Mouse (Mus musculus): ENCODE data around the gene Pcgf1. TPM values are rescaled to one million over a fixed set of nuclear protein-coding genes. Genes with fewer than 3 reads are reported as not detected.

Gene Pcgf1
- total RNA-seq, 2 experiments from 2014 or later: 36.4 to 39.3 TPM

GRCm38 (mm10) chr6:83098411-83098810 lies 20.7 kb downstream of the Pcgf1 start:
- peak in 1 of 2 experiments; percentile 43 for DNase-seq (ENCODE audit: low spot score in 2 of 2)

DNA sequence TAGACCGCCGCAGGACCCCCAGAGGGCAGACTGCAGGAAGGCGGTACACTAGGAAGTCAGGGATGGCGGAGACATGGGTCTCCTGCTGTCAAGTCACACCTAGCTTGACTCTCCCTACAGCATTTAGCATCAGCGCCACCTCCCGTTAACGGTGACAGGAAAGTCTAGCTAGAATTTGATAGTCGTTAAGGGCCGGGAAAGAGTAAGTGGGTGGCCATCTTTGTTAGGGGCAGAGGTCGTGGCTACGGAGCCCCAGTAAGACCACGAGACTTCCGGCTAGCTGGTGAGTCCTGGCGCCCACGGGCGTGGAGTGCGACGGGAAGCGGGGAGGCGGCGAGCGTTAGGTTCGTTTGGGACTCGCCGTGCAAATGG lies 23.6 kb downstream of the Pcgf1 start, which contains the start of the genes Ccdc142 and Gm42688:
Gene Ccdc142, plus strand, starts transcription at position 286 of the 372 bp plus-strand sequence.
Gene Gm42688, plus strand, starts transcription at position 302 of the 372 bp plus-strand sequence.
- DNase-seq (ENCODE audit: low spot score in 2 of 2): peak; percentile 81

- DNase-seq (ENCODE audit: low spot score in 2 of 2): peak; percentile 66
Observed at GRCm38 (mm10) chr6:83101688-83102556, 24.3 kb downstream of the Pcgf1 start.

- DNase-seq (ENCODE audit: low spot score in 2 of 2): no peak
Observed at GRCm38 (mm10) chr6:83103130-83103650, 25.5 kb downstream of the Pcgf1 start.

GRCm38 (mm10) chr6:83104158-83104557 lies 26.5 kb downstream of the Pcgf1 start:
- no peak for DNase-seq (ENCODE audit: low spot score in 2 of 2)

DNA sequence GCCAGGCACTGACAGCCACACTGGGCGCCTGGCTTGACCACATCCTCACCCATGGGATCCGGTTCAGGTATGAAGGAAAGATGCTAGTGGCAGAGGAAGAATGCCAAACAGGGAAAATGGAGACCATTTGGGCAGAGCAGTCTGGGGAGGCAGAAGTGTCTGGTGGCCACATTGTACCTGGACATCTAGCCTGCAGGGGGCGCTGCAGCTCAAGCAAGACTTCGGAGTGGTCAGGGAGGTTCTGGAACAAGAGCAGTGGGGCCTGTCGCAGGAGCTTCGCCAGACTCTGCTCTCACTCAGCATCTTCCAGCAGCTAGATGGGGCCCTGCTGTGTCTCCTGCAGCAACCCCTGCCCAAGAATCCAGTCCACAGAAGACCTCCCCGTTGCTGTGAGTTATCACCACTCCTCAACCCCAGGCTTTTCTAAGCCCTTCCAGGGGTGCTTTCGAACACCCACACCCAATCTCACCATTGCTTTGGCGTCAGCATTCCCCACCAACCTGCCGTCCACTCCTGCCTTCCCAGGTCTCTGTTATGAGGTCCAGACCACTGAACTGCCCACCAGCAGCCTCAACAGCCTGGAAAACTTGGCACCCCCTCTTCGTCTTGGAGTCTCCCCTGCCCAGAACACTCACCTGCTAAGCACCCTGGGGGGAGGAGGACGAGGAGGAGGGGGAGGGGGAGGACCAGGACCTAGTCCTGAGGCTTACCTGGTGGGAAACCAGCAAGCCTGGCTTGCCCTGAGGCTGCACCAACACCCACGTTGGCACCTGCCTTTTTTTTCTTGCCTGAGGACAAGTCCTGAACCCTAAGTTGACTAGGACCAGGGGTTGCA lies 30.1 kb downstream of the Pcgf1 start:
- DNase-seq (ENCODE audit: low spot score in 2 of 2): peak; percentile 79 to 80

- peak; percentile 81 to 83 for DNase-seq (ENCODE audit: low spot score in 2 of 2)
Observed at GRCm38 (mm10) chr6:83108762-83109668, 31.3 kb downstream of the Pcgf1 start, which contains the start of gene Mrpl53. Gene Mrpl53, plus strand, starts transcription at chr6:83109040.

DNA sequence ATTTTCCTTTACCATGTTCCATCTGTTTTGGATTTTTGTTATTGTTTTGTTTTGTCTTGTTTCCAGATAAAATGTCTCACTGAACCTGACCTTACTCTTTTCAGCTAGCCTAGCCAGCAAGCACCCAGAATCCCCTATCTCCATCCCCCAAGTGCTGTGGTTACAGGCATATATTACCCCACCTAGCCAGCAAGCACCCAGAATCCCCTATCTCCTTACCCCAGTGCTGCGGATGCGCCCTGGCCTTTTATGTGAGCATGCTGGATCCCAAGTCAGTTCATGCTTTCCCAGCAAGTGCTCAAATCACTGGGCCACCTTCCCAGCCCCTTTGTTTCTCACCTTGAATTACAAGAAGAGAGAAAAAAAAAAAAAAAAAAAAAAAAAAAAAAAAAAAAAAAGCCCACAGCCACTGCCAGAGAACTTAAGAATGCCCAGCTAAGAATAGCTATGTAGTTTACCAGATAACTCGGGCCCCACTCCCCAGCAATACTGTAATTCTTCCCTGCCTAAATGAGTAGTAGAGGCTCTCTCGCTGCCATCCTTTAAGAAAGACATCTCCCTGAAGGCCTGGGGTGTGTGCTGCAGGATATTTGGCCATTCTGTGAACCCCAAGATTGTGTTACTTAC lies 34.0 kb downstream of the Pcgf1 start:
- DNase-seq (ENCODE audit: low spot score in 2 of 2): no peak

DNA sequence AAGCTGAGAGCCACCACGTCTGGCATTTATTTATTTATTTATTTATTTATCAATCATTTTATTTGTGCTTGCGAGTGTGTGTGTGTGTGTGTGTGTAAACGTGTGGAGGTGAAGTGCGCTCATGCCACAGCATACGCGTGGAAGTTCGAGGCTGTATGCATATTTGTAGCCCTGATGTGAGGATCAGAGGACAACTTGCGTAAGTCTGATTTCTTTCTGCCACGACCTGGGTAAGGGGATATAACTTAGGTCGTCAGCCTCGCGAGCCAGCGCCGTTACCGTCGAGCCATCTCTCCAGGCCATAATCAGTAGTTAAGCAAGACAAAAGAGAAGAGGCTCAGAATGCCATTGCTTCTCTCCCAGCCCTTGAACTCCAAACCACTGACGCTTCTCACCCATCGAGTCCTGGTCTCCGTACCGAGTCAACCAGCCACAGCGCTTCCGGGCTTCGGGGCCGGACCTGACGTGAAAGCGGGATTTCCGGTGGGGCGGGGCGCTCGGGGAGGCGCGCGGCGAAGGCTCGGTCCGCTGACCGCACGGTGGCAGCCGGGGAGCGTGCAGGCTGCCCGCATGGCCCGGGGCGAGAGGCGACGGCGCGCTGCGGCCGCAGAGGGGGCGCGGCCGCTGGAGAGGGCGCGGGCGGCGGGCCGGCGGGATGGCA lies 37.5 kb downstream of the Pcgf1 start, which contains the start of gene Mogs:
Gene Mogs, plus strand, starts transcription at position 486 of the 661 bp plus-strand sequence.
- DNase-seq (ENCODE audit: low spot score in 2 of 2): peak; percentile 94 to 96

GRCm38 (mm10) chr6:83115682-83116372 lies 38.2 kb downstream of the Pcgf1 start:
- no peak for DNase-seq (ENCODE audit: low spot score in 2 of 2)

GRCm38 (mm10) chr6:83116373-83117164 lies 38.9 kb downstream of the Pcgf1 start:
- no peak for DNase-seq (ENCODE audit: low spot score in 2 of 2)

GRCm38 (mm10) chr6:83117165-83117438 lies 39.4 kb downstream of the Pcgf1 start:
- no peak for DNase-seq (ENCODE audit: low spot score in 2 of 2)

DNA sequence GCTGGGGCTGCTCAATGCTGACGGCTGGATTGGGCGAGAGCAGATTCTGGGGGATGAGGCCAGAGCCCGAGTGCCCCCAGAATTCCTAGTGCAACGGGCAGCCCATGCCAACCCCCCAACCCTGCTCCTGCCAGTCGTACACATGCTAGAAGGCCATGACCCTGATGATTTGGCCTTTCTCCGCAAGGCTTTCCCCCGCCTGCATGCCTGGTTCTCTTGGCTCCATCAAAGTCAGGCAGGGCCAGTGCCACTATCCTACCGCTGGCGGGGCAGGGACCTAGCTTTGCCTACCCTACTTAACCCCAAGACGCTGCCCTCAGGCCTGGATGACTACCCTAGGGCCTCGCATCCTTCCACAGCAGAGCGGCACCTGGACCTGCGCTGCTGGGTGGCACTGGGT lies 39.9 kb downstream of the Pcgf1 start:
- no peak for DNase-seq (ENCODE audit: low spot score in 2 of 2)

DNA sequence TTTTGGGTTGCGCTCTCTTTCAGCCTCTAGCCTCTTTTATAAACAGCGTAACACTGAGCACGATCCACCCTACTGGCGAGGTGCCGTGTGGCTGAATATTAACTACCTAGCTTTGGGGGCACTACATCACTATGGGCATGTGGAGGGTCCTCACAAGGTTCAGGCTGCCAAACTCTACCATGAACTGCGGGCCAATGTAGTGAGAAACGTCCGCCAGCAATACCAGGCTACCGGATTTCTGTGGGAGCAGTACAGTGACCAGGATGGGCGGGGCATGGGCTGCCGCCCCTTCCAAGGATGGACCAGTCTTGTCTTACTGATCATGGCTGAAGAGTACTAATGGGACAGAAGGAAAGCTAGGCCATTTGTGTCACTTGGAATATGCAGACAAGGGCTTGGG lies 40.7 kb downstream of the Pcgf1 start:
- DNase-seq (ENCODE audit: low spot score in 2 of 2): no peak

- no peak for DNase-seq (ENCODE audit: low spot score in 2 of 2)
Observed at GRCm38 (mm10) chr6:83118825-83119733, 41.4 kb downstream of the Pcgf1 start.

DNA sequence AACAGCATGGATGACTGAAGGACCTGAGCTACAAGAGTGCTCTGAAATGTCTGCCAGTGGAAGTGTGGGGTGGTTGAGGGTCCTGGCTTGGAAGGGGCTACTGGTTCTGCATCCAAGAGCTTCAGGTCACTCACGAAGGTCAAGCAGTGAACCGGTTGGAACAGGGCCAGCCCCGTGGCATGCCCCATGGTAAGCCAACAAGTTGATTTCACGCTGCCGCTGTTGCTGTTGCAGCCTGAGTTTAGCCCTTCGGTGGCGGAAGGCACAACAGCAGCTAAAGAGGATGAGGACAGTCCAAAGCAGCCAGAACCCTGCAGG lies 42.0 kb downstream of the Pcgf1 start:
- peak in 1 of 2 experiments; percentile 29 for DNase-seq (ENCODE audit: low spot score in 2 of 2)

All from adrenal gland, adult 18-20 months (tissue).